Comparison of ENCODE assay signal across 30 mouse cellular contexts in the genomic region with DNA sequence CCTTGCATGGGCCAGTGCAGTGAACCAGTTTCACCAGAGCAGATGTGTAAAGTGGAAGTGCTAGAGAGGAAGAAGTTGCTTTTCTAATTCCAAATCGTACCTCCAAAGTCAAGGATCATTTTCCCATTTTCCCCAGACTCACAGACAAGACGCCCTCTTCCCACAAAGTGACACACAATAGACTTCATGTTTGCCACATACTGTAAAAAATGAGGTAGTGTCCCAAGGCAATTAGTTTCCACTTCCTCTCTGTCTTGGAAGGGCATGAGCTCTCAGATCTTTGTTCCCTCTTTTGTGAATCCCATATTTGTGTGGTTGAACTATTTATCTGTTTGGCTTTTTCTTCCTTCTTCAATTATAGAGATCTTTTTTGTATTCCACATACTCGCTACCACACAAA.
A peak's percentile ranks its signal among the peaks of the same experiment; 100 is the strongest.
DNase-seq lines count a peak whose midpoint lies in the region; ATAC-seq and TF ChIP-seq lines count a peak whose summit lies in the region.
"Had no signal": no experiment of that assay in that cellular context is flagged by ENCODE, and none has a peak within 500 bp of the region (broad histone marks: within the 10 kb centered on the region; RNA-seq: fewer than 3 reads in every experiment).

No protein-coding gene starts in this region.

- no peak overlapping the region for H3K9ac ChIP-seq in forebrain, embryonic 12.5 days
- H3K9ac ChIP-seq: embryonic facial prominence, embryonic 13.5 days; forebrain, embryonic 13.5 days; heart, embryonic 13.5 days; hindbrain, embryonic 12.5 days; hindbrain, embryonic 15.5 days had no signal

- H3K36me3 ChIP-seq in kidney, adult 2 months (ENCODE audit: control insufficient read depth, insufficient read depth, low read length), result no peaks in the 10 kb centered on the region
- H3K36me3 ChIP-seq in forebrain, embryonic 12.5 days (replicated peaks), result no peaks in the 10 kb centered on the region
- H3K36me3 ChIP-seq: embryonic facial prominence, embryonic 10.5 days; embryonic facial prominence, embryonic 13.5 days; G1E; heart, embryonic 10.5 days; heart, embryonic 13.5 days; hindbrain, embryonic 12.5 days; hindbrain, embryonic 15.5 days had no signal

- H3K4me2 ChIP-seq in forebrain, embryonic 12.5 days, result no peak overlapping the region
- H3K4me2 ChIP-seq: embryonic facial prominence, embryonic 13.5 days; forebrain, embryonic 13.5 days; heart, embryonic 13.5 days; hindbrain, embryonic 12.5 days; hindbrain, embryonic 15.5 days had no signal

- peak; percentile 77 for ATAC-seq in common myeloid progenitor, adult 5-6 weeks (replicated peaks; ENCODE audit: low read depth, poor library complexity, severe bottlenecking)
- peak; percentile 77 for ATAC-seq in megakaryocyte, adult 5-6 weeks (ENCODE audit: poor library complexity, severe bottlenecking)
- no peak for ATAC-seq in forebrain, embryonic 12.5 days (ENCODE audit: low FRiP score)
- ATAC-seq: forebrain, embryonic 13.5 days; forebrain, embryonic 16.5 days; Patski had no signal

- TF ChIP-seq CTCF in kidney, adult 2 months (conservative IDR thresholded peaks at IDR 0.05; ENCODE audit: insufficient read depth, insufficient read length, low read depth, low read length), result no peak

- H3K4me3 ChIP-seq in kidney, adult 2 months (ENCODE audit: insufficient read depth, low read depth, low read length), result no peak overlapping the region
- H3K4me3 ChIP-seq in forebrain, embryonic 12.5 days (replicated peaks), result no peak overlapping the region
- H3K4me3 ChIP-seq: embryonic facial prominence, embryonic 10.5 days; embryonic facial prominence, embryonic 13.5 days; erythroblast, embryonic 14.5 days; forebrain, embryonic 13.5 days; gastrocnemius, adult 2 months; heart, adult 2 months; heart, embryonic 10.5 days; heart, embryonic 13.5 days; hindbrain, embryonic 12.5 days; hindbrain, embryonic 15.5 days had no signal

- peak; percentile 3 for DNase-seq in kidney, adult 2 months
- DNase-seq in kidney, adult 18-20 months, result no peak
- DNase-seq in lung, postnatal 36 days, result peak; percentile 18
- DNase-seq in lung, postnatal 4 days, result no peak
- DNase-seq: adrenal gland, postnatal 10 days; adrenal gland, postnatal 36 days; B cell, adult 2 months; cerebellum, adult 2 months; cerebellum, adult 9-11 months; cerebellum, postnatal 25 days; embryo, embryonic 11 days; gastrocnemius, adult 2 months; gastrocnemius, postnatal 14 days; heart, adult 2 months; heart, postnatal 14 days had no signal

- H3K27me3 ChIP-seq in kidney, adult 2 months (replicated peaks; ENCODE audit: control insufficient read depth, insufficient read depth, low read length), result no peaks in the 10 kb centered on the region
- no peaks in the 10 kb centered on the region for H3K27me3 ChIP-seq in forebrain, embryonic 12.5 days
- H3K27me3 ChIP-seq: CH12.LX; embryonic facial prominence, embryonic 13.5 days; forebrain, embryonic 13.5 days; heart, embryonic 13.5 days; hindbrain, embryonic 12.5 days; hindbrain, embryonic 15.5 days; Patski had no signal

- H3K9me3 ChIP-seq in forebrain, embryonic 12.5 days, result no peaks in the 10 kb centered on the region
- H3K9me3 ChIP-seq: embryonic facial prominence, embryonic 10.5 days; embryonic facial prominence, embryonic 13.5 days; forebrain, embryonic 13.5 days; heart, embryonic 10.5 days; hindbrain, embryonic 12.5 days; hindbrain, embryonic 15.5 days had no signal

- no peak overlapping the region for H3K27ac ChIP-seq in kidney, adult 2 months (ENCODE audit: insufficient read depth, low read depth, low read length)
- no peak overlapping the region for H3K27ac ChIP-seq in forebrain, embryonic 12.5 days
- H3K27ac ChIP-seq: embryonic facial prominence, embryonic 10.5 days; embryonic facial prominence, embryonic 13.5 days; forebrain, embryonic 13.5 days; gastrocnemius, adult 2 months; heart, adult 2 months; heart, embryonic 10.5 days; heart, embryonic 13.5 days; hindbrain, embryonic 12.5 days; hindbrain, embryonic 15.5 days had no signal

- no peak for TF ChIP-seq POLR2A in kidney, adult 2 months (IDR thresholded peaks at IDR 0.05; ENCODE audit: low read depth, low read length)

- WGBS in kidney, adult 2 months, result 83% methylated on average over 3 of the region's 3 CpGs
- 79% methylated on average over 3 of the region's 3 CpGs for WGBS in forebrain, embryonic 12.5 days

- H3K4me1 ChIP-seq in kidney, adult 2 months (ENCODE audit: control insufficient read depth, insufficient read depth, low read length), result no peaks in the 10 kb centered on the region
- peaks cover 4% of the 10 kb centered on the region; the same call in 1 of the 2 replicates for H3K4me1 ChIP-seq in forebrain, embryonic 12.5 days
- H3K4me1 ChIP-seq: embryonic facial prominence, embryonic 10.5 days; forebrain, embryonic 13.5 days; hindbrain, embryonic 12.5 days had no signal

Comparison
In these comparisons a context has a peak if more than half of its experiments do, and no peak if none do; other contexts are left out.
1. DNase-seq: peak in kidney, adult 2 months (single experiment) and lung, postnatal 36 days (single experiment); none in kidney, adult 18-20 months (single experiment) and lung, postnatal 4 days (0 of 2).